Mouse (Mus musculus) ES-Bruce4 (cell line): Measurements from ENCODE around the gene Lcn9.

Experiments used
- CTCF ChIP-seq: IDR thresholded peaks from one replicate; pipeline ENCODE4 v1.8.1; 2011; ENCODE audit warnings: low read depth, low read length
- EP300 ChIP-seq: IDR thresholded peaks from 2 replicates; pipeline ENCODE4 v1.6.1; 2011; ENCODE audit warnings: low read depth, low read length; ENCODE audit not compliant: insufficient read depth

GRCm38 (mm10) chr2:25828344-25828947, 5.5 kb downstream of the Lcn9 start:
- TF ChIP-seq EP300 (no peak), CTCF (no peak)
